Mouse (Mus musculus) limb, embryonic 14.5 days (tissue): ENCODE measurements around the gene Ell. TPM values are rescaled to one million over a fixed set of nuclear protein-coding genes. Genes with fewer than 3 reads are reported as not detected.
A peak's percentile ranks its signal among the peaks of the same experiment; 100 is the strongest.

Source experiments
- ATAC-seq: fragments of 200-750 bp; cut with Nextera tagmentation; 2 replicates; pipeline ENCODE4 v1.8.0; 2017; ENCODE audit warnings: low read depth, moderate number of reproducible peaks, moderate TSS enrichment; ENCODE audit not compliant: low FRiP score
- DNase-seq: peaks from one replicate; pipeline ENCODE4 v3.0.0-alpha.2; 2015; ENCODE audit warnings: low spot score
- H3K27ac ChIP-seq: fragments of 300-500 bp; sonication (generic); replicated peaks from 2 replicates; pipeline ENCODE4 v1.5.1; 2014; ENCODE audit warnings: low read depth, mild to moderate bottlenecking, low read length, moderate library complexity, mixed read lengths
- H3K27me3 ChIP-seq: fragments of 300-500 bp; sonication (generic); 2 replicates; pipeline ENCODE4 v1.6.1; 2014; ENCODE audit warnings: low read length, mixed read lengths; ENCODE audit not compliant: control insufficient read depth, insufficient read depth
- H3K36me3 ChIP-seq: fragments of 300-500 bp; sonication (generic); 2 replicates; pipeline ENCODE4 v1.6.1; 2014; ENCODE audit warnings: mild to moderate bottlenecking, low read length, moderate library complexity, mixed read lengths; ENCODE audit not compliant: control insufficient read depth, insufficient read depth
- H3K4me1 ChIP-seq: fragments of 300-500 bp; sonication (generic); 2 replicates; pipeline ENCODE4 v1.6.1; 2014; ENCODE audit warnings: antibody characterized with exemption, low read length, mixed read lengths; ENCODE audit not compliant: control insufficient read depth, insufficient read depth
- H3K4me2 ChIP-seq: fragments of 300-500 bp; sonication (generic); replicated peaks from 2 replicates; pipeline ENCODE4 v1.6.1; 2014; ENCODE audit warnings: low read depth, mild to moderate bottlenecking, low read length, moderate library complexity; ENCODE audit not compliant: severe bottlenecking
- H3K4me3 ChIP-seq: fragments of 300-500 bp; sonication (generic); replicated peaks from 2 replicates; pipeline ENCODE4 v1.5.1; 2014; ENCODE audit warnings: low read length
- H3K9ac ChIP-seq: fragments of 300-500 bp; sonication (generic); 2 replicates; pipeline ENCODE4 v1.6.1; 2014; ENCODE audit warnings: mild to moderate bottlenecking, low read depth, low read length, moderate library complexity; ENCODE audit not compliant: severe bottlenecking
- H3K9me3 ChIP-seq: fragments of 300-500 bp; sonication (generic); 2 replicates; pipeline ENCODE4 v1.6.1; 2016; ENCODE audit warnings: low read length; ENCODE audit not compliant: control insufficient read depth
- POLR2A ChIP-seq: fragments of 200-500 bp; IDR thresholded peaks from 2 replicates; pipeline ENCODE4 v1.8.0; 2012; ENCODE audit warnings: inconsistent platforms, mild to moderate bottlenecking, moderate library complexity, borderline replicate concordance; ENCODE audit not compliant: insufficient read depth, insufficient read length; ENCODE audit errors: extremely low read depth
- WGBS: fragments of 180-500 bp; shearing (Covaris S2); extraction: QIAGEN DNeasy Blood & Tissue Kit; methylation state at CpG from one replicate; pipeline ENCODE4 v1.1.7; 2014; 5-methylcytosine and 5-hydroxymethylcytosine counted together
- polyA plus RNA-seq, 2 experiments: library from polyadenylated mRNA; depleted of rRNA in 1 of 2; stranded (reverse) in 1 of 2; unstranded in 1 of 2; fragments of >200 nt; fragmentation: Nextera tagmentation in 1 of 2; extraction: Ambion mirVana in 1 of 2; gene quantifications; 2 replicates each; pipeline versions ENCODE4 v1.2.1 to v1.2.3; 2012 to 2014

The Ell gene
- polyA plus RNA-seq, 2 experiments: 20.2 to 30.3 TPM

DNA sequence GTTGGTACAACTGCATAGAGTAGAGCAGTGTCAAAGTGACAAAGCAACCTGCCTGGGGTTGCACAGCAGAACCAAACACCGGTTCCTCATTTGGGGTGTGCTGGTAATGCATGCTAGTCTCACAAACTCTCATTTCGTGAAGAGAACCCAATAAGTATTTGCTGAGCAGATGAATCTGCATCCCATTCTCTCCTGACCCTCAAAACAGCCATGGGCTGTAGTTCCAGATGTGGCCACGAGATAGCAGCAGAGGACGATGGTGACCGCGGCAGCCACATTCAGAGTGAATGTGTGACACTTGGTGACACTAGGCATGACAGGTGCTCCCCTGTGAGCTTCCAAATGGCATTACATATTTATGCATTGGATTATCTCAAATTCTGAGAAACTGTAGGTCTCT is 72.6 kb downstream of the Ell start:
- Histone ChIP-seq H3K36me3 (no peaks in the 10 kb centered on the region), H3K9ac (peak overlapping the region; percentile 58; the same call in 1 of the 2 replicates), H3K4me3 (peak overlapping the region; percentile 82), H3K27ac (peak overlapping the region; percentile 58), H3K4me1 (peaks cover 27% of the 10 kb centered on the region), H3K4me2 (peak overlapping the region; percentile 99), H3K27me3 (no peaks in the 10 kb centered on the region), H3K9me3 (no peaks in the 10 kb centered on the region)
- ATAC-seq (no peak), DNase-seq (peak; percentile 79)
- 1% methylated on average over 6 of the region's 6 CpGs for WGBS
- TF ChIP-seq POLR2A: no peak

DNA sequence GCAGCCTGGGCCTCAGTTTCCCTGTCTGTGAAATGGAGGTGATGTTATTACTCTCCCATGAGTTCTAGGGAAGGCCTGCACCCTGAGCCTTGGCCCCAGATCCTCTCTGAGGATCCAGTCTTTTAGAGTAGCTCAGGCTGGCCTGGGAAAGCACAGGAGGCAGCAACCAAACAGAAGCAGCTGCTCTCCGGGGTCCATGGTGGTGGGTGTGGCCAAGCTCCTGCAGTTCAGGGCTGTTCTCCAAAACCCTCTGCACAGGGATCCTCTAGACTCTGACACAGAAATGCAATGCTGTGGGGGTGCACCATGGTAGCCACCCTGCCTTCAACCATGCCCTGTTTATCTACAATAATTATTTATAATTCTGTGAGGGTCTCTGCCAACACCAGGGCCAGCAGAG is 74.5 kb downstream of the Ell start:
- ATAC-seq (no peak), DNase-seq (no peak)
- peaks cover 15% of the 10 kb centered on the region for H3K4me1 ChIP-seq
- TF ChIP-seq POLR2A: no peak
- H3K4me2 ChIP-seq: no peak overlapping the region
- H3K9me3 ChIP-seq: no peaks in the 10 kb centered on the region
- H3K27ac ChIP-seq: no peak overlapping the region
- no peak overlapping the region for H3K4me3 ChIP-seq
- WGBS: 5% methylated on average over 1 of the region's 1 CpGs
- no peaks in the 10 kb centered on the region for H3K36me3 ChIP-seq
- H3K9ac ChIP-seq: no peak overlapping the region
- H3K27me3 ChIP-seq: no peaks in the 10 kb centered on the region

DNA sequence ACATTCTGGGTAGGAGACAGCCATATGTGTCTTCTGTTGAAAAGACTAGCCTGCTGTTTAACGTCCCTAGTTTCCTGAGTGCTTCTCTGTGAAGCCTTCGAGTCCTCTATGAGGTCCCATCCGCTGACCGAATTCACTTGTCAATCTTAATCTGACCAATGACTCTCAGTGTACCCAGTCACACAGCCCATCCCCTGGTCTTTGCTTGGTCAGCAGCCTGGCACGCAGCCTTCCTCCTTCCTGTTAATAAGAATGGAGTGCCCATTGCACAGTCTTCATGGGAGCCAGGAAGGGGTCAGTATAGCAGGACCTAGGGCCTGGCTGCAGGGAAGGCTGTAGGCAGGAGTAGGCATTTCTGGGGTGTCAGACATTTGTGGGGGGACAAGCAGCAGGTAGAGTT is 75.2 kb downstream of the Ell start:
- Histone ChIP-seq H3K9ac (no peak overlapping the region), H3K27ac (no peak overlapping the region), H3K9me3 (no peaks in the 10 kb centered on the region), H3K27me3 (no peaks in the 10 kb centered on the region), H3K4me2 (no peak overlapping the region), H3K36me3 (no peaks in the 10 kb centered on the region), H3K4me3 (no peak overlapping the region), H3K4me1 (peaks cover 10% of the 10 kb centered on the region)
- WGBS: 71% methylated on average over 5 of the region's 5 CpGs
- ATAC-seq (no peak), DNase-seq (no peak)
- TF ChIP-seq POLR2A: no peak

DNA sequence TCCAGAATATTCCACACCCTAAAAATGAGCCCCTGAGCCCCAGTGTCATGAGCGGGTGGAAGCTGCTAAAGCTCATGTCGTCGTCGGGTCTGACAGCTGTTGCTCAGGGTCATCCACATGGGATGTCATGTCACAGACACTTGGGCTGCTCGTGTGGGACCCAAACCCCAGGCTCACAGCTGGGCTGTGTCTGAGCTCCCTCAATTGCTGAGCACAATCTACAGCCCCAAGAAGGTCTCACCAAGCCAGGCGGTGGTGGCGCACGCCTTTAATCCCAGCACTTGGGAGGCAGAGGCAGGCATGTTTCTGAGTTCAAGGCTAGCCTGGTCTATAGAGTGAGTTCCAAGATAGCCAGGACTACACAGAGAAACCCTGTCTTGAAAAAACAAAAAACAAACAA is 76.0 kb downstream of the Ell start:
- H3K27ac ChIP-seq: no peak overlapping the region
- ATAC-seq (no peak), DNase-seq (no peak)
- peaks cover 9% of the 10 kb centered on the region for H3K4me1 ChIP-seq
- 84% methylated on average over 8 of the region's 8 CpGs for WGBS
- no peaks in the 10 kb centered on the region for H3K9me3 ChIP-seq
- no peak overlapping the region for H3K4me3 ChIP-seq
- H3K36me3 ChIP-seq: no peaks in the 10 kb centered on the region
- no peak for TF ChIP-seq POLR2A
- H3K4me2 ChIP-seq: no peak overlapping the region
- no peaks in the 10 kb centered on the region for H3K27me3 ChIP-seq
- H3K9ac ChIP-seq: no peak overlapping the region

DNA sequence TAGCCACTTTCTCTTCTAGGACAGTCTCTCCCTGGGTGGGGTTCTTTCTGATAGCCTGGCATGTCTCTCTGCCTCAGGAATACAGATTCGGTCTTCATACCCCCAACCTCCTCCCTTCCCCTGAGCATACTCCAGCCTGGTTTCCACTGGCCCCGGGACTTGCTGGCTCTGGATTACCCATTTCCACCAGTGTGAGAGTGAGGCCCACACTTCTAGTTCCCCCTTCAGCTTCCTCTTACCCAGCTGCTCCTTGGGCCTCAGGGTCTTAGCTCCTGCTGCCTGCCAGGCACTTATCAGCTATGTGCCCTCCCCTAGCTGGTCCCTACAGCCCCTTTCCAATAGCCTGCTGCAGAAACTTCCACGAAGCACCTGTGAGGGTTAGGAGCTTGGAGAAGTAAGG is 76.6 kb downstream of the Ell start, which contains the start of gene Lrrc25:
Lrrc25 (plus strand) TSS at position 262 of the 400 bp plus-strand sequence.
- ATAC-seq: no peak
- Histone ChIP-seq H3K4me2 (no peak within 1 kb of the TSS), H3K27ac (no peak within 1 kb of the TSS)

DNA sequence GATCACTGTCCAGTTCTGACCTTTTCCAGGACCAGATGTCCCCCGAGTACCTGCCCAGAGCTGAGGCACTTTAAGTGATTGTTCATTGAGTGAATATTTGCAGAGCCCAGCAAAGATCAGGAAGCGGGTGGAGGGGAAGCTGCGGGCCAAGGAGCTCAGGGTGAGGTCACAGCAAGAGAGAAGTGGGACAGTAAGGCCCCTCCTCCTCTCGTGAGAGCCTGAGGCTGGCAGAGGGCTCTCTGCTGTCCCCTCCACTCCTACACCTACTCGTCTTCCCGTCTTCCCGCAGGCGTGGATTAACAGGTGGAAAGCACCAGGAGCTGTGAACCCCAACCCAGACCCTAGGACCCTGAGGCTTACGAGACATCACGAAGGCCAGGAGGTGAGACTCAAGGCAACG is 77.4 kb downstream of the Ell start:
- DNase-seq (no peak), ATAC-seq (no peak)
- peaks cover 2% of the 10 kb centered on the region; the same call in 1 of the 2 replicates for H3K4me1 ChIP-seq
- WGBS: 57% methylated on average over 11 of the region's 11 CpGs
- no peaks in the 10 kb centered on the region for H3K36me3 ChIP-seq
- TF ChIP-seq POLR2A: no peak
- no peaks in the 10 kb centered on the region for H3K9me3 ChIP-seq
- no peak overlapping the region for H3K4me3 ChIP-seq
- H3K9ac ChIP-seq: no peak overlapping the region
- no peak overlapping the region for H3K27ac ChIP-seq
- H3K4me2 ChIP-seq: no peak overlapping the region
- no peaks in the 10 kb centered on the region for H3K27me3 ChIP-seq

More for the DNA sequence above, 76.6 kb downstream of the Ell start, which contains the start of gene Lrrc25:
- 78% methylated on average over 3 of the region's 3 CpGs for WGBS
- H3K9me3 ChIP-seq: no peaks in the 10 kb centered on the region
- H3K4me3 ChIP-seq: no peak within 1 kb of the TSS
- no peak for DNase-seq
- no peaks in the 10 kb centered on the region for H3K27me3 ChIP-seq
- H3K4me1 ChIP-seq: peaks cover 6% of the 10 kb centered on the region; the same call in 1 of the 2 replicates
- no peak for TF ChIP-seq POLR2A
- no peaks in the 10 kb centered on the region for H3K36me3 ChIP-seq
- H3K9ac ChIP-seq: no peak within 1 kb of the TSS
